Mouse (Mus musculus): ENCODE measurements around the gene Gphn. TPM values are rescaled to one million over a fixed set of nuclear protein-coding genes. Genes with fewer than 3 reads are reported as not detected.

The Gphn gene
- polyA plus RNA-seq (2017; shearing (Covaris generic)), result 12.2 TPM

DNA sequence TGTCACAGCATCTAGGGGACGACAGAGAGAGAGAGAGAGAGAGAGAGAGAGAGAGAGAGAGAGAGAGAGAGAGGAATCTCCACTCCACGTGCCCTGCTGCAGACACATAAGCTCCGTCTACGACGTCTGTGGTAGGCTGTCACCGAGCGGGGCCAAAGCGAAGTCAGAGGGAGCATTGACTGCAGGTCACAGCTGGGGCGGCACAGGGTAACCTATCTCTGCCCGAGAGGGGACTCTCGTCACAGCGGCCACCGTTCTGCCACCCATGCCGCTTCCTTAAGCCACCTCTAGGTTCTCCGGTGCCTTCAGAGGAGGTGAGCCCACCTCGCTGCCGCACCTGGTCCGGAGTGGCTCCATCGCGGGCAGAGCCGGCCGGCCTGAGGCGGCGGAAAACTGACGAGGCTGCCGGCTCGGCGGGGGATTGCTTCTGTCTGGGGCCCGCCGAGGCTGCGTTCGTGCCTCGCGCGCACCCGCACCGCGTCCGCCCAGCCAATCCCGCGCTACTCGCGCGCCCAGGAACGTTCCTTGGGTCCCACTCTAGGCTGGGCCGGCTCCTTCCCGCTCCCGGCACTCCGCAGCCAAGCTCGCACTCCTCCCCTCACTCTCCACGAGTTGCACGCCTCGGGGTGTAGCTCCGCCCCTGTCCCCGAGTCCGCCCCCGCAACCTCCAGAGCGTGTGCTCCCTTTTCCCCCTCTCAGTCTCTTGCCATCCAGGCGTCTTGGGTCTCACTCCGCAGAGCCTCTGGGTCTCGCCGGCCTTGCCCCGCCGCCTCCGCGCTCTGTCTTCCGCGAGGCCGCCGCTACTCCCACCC lies at the start of gene Gphn:
Gphn (plus strand) TSS at position 673 of the 812 bp plus-strand sequence.

DNA sequence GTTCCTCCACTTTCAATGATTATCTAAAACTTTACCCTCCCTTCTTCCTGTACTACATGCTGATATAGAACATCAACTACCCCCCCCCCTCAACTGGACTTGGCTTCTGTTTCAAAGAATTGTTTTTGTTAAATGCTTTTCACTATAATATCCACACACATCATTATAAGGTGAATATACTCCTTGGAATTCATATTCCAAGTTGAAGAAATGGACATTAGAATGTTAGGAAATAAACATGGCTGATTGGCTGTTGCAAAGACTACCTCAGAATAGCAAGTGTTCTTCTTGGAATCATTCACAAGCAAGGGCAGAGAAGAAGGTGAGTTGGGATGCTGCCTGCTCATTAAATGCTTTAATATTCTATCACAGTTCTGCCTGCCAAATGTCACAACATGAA lies 32.2 kb upstream of the Gphn start, which contains the start of gene Gm6657:
Gm6657 (plus strand) TSS at position 301 of the 400 bp plus-strand sequence.

DNA sequence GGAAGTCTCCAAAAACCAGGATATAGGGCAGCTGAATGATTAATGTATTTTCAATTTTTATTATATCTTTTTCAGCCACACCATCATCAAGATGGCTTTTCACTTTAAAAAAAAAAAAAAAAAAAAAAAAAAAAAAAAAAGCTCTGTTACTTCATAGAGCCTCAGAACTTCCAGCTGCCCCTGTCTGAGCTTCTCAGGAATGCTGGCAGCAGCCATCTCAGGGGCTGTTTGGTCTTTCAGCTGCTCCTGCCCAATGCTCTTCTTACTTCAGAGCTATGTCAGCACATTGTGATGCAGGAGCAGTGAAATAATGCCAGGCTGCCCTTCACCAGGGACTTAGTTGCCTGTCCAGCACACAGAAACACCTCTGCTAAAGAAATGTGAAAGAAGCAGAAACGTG lies 465.1 kb downstream of the Gphn start, which contains the start of gene Fam71d:
Fam71d (plus strand) TSS at position 211 of the 400 bp plus-strand sequence.

Other genes with a start within 250 kb of the Gphn start
- gene Gm6657, start 32.1 kb upstream of the Gphn start, polyA plus RNA-seq (2017; shearing (Covaris generic)), result not detected

All from effector memory CD4-positive, alpha-beta T cell, adult 5 months (primary cell).